Mouse (Mus musculus): Measurements from ENCODE around the gene Adm2.

GRCm38 (mm10) chr15:89321264-89321663 lies 1.3 kb upstream of the Adm2 start:
- TF ChIP-seq CTCF (IDR thresholded peaks at IDR 0.05; ENCODE audit: low read depth, low read length) (no peak), GATA1 (IDR thresholded peaks at IDR 0.05; ENCODE audit: borderline replicate concordance, low read length) (no peak)
